Mouse (Mus musculus) embryo, embryonic 11.5 days (tissue): ENCODE results near the gene Abr.
A peak's percentile ranks its signal among the peaks of the same experiment; 100 is the strongest.

Experiments
- DNase-seq: peaks from one replicate; pipeline ENCODE4 v3.0.0-alpha.2; 2012; ENCODE audit warnings: low read depth, low spot score

Gene Abr

GRCm38 (mm10) chr11:76623206-76623961 lies 1.3 kb upstream of the Abr start:
- DNase-seq, result no peak

- no peak for DNase-seq
Measured at GRCm38 (mm10) chr11:76622566-76623205, 572 bp upstream of the Abr start.

GRCm38 (mm10) chr11:76618134-76618533 lies 4.0 kb downstream of the Abr start:
- DNase-seq, result no peak

- DNase-seq, result no peak
Measured at GRCm38 (mm10) chr11:76614246-76614645, 7.9 kb downstream of the Abr start.

- DNase-seq, result peak; percentile 54
Measured at GRCm38 (mm10) chr11:76612638-76613104, 9.4 kb downstream of the Abr start.

GRCm38 (mm10) chr11:76610948-76611347 lies 11.2 kb downstream of the Abr start:
- DNase-seq, result no peak

GRCm38 (mm10) chr11:76606521-76606920 lies 15.6 kb downstream of the Abr start:
- no peak for DNase-seq

GRCm38 (mm10) chr11:76599219-76599618 lies 22.9 kb downstream of the Abr start:
- no peak for DNase-seq

- no peak for DNase-seq
Measured at GRCm38 (mm10) chr11:76598757-76599156, 23.4 kb downstream of the Abr start.

- no peak for DNase-seq
Measured at GRCm38 (mm10) chr11:76593620-76594326, 28.3 kb downstream of the Abr start.

- no peak for DNase-seq
Measured at GRCm38 (mm10) chr11:76589746-76590145, 32.4 kb downstream of the Abr start.

GRCm38 (mm10) chr11:76588632-76589485 lies 33.3 kb downstream of the Abr start:
- no peak for DNase-seq

- DNase-seq, result no peak
Measured at GRCm38 (mm10) chr11:76588032-76588431, 34.1 kb downstream of the Abr start.

GRCm38 (mm10) chr11:76587333-76587732 lies 34.8 kb downstream of the Abr start:
- DNase-seq, result no peak

- DNase-seq, result no peak
Measured at GRCm38 (mm10) chr11:76586119-76586518, 36.0 kb downstream of the Abr start.

GRCm38 (mm10) chr11:76577588-76578257 lies 44.4 kb downstream of the Abr start:
- DNase-seq, result peak; percentile 82

GRCm38 (mm10) chr11:76572820-76573385 lies 49.2 kb downstream of the Abr start:
- no peak for DNase-seq

GRCm38 (mm10) chr11:76571613-76571929 lies 50.5 kb downstream of the Abr start:
- no peak for DNase-seq

- DNase-seq, result peak; percentile 53
Measured at GRCm38 (mm10) chr11:76570741-76571612, 51.1 kb downstream of the Abr start.
